Mouse (Mus musculus) liver, embryonic 16.5 days (tissue): ENCODE measurements around the gene Trappc3. TPM values are rescaled to one million over a fixed set of nuclear protein-coding genes. Genes with fewer than 3 reads are reported as not detected.

Experiments
- ATAC-seq: fragments of 200-750 bp; cut with Nextera tagmentation; 2 replicates; pipeline ENCODE4 v1.8.0; 2017; ENCODE audit warnings: low read depth, mild to moderate bottlenecking, moderate number of reproducible peaks, moderate library complexity
- H3K27ac ChIP-seq: fragments of 300-500 bp; sonication (generic); 2 replicates; pipeline ENCODE4 v1.5.1; 2014; ENCODE audit warnings: mild to moderate bottlenecking, low read length
- H3K27me3 ChIP-seq: fragments of 300-500 bp; sonication (generic); 2 replicates; pipeline ENCODE4 v1.6.1; 2014; ENCODE audit warnings: low read depth, low read length, mixed read lengths; ENCODE audit not compliant: control insufficient read depth, insufficient read depth
- H3K36me3 ChIP-seq: fragments of 300-500 bp; sonication (generic); 2 replicates; pipeline ENCODE4 v1.6.1; 2014; ENCODE audit warnings: mild to moderate bottlenecking; ENCODE audit not compliant: control insufficient read depth, insufficient read depth
- H3K4me1 ChIP-seq: fragments of 300-500 bp; sonication (generic); 2 replicates; pipeline ENCODE4 v1.6.1; 2014; ENCODE audit warnings: low read depth, low read length, mixed read lengths; ENCODE audit not compliant: control insufficient read depth
- H3K4me2 ChIP-seq: fragments of 300-500 bp; sonication (generic); 2 replicates; pipeline ENCODE4 v1.6.1; 2014; ENCODE audit warnings: low read depth, low read length, mixed read lengths
- H3K4me3 ChIP-seq: fragments of 300-500 bp; sonication (generic); 2 replicates; pipeline ENCODE4 v1.5.1; 2014; ENCODE audit warnings: low read depth, mild to moderate bottlenecking, low read length
- H3K9ac ChIP-seq: fragments of 300-500 bp; sonication (generic); 2 replicates; pipeline ENCODE4 v1.6.1; 2014; ENCODE audit warnings: low read depth, low read length
- H3K9me3 ChIP-seq: fragments of 300-500 bp; sonication (generic); replicated peaks from 2 replicates; pipeline ENCODE4 v1.6.1; 2016; ENCODE audit warnings: low read length; ENCODE audit not compliant: control insufficient read depth
- WGBS: fragments of 180-500 bp; shearing (Covaris S2); extraction: QIAGEN DNeasy Blood & Tissue Kit; methylation state at CpG from one replicate; pipeline ENCODE4 v1.1.7; 2014; ENCODE audit not compliant: insufficient replicate concordance; 5-methylcytosine and 5-hydroxymethylcytosine counted together
- polyA plus RNA-seq: library from polyadenylated mRNA; unstranded; fragments of >200 nt; fragmentation: Nextera tagmentation; extraction: Ambion mirVana; gene quantifications from 2 replicates; pipeline ENCODE4 v1.2.1, GENCODE M21; 2015

Trappc3 gene
- polyA plus RNA-seq, 1 experiment from 2014 or later: 29.3 TPM

DNA sequence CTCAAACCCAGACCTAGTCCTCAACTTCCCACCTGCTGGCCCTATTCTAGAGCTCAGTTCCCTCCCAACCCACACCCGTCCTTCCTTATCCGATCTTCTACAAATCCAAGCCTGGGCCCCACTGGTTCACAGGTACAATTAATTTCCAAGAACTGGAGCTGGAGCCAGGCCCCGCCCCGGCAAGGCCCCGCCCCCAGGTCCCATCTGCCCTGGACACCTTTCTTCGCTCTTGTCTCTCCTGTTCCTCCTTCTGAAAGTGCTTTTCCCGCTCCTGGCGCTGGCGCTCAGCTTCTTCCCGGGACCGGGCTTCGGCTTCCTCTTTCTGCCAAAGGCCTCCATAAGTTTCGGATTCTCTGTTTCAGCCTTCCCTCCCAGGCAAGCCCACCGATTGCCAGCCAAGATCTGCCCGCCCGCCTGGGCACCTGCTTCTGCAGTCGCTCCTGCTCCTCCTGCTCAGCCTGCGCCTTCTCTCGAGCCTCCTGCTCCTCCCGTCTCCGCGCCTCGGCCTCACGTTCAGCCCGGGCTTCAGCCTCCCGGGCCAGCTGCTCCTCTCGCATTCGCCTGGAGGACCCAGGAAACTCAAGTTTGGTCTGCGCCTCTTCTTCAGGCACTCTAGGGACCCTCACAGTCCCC lies 28.3 kb upstream of the Trappc3 start:
- Histone ChIP-seq H3K27me3 (no peaks in the 10 kb centered on the region), H3K4me3 (no peak overlapping the region), H3K36me3 (peaks cover 14% of the 10 kb centered on the region), H3K27ac (no peak overlapping the region), H3K9ac (no peak overlapping the region), H3K4me1 (no peaks in the 10 kb centered on the region), H3K9me3 (no peaks in the 10 kb centered on the region), H3K4me2 (no peak overlapping the region)
- 84% methylated on average over 29 of the region's 29 CpGs for WGBS
- ATAC-seq: no peak

DNA sequence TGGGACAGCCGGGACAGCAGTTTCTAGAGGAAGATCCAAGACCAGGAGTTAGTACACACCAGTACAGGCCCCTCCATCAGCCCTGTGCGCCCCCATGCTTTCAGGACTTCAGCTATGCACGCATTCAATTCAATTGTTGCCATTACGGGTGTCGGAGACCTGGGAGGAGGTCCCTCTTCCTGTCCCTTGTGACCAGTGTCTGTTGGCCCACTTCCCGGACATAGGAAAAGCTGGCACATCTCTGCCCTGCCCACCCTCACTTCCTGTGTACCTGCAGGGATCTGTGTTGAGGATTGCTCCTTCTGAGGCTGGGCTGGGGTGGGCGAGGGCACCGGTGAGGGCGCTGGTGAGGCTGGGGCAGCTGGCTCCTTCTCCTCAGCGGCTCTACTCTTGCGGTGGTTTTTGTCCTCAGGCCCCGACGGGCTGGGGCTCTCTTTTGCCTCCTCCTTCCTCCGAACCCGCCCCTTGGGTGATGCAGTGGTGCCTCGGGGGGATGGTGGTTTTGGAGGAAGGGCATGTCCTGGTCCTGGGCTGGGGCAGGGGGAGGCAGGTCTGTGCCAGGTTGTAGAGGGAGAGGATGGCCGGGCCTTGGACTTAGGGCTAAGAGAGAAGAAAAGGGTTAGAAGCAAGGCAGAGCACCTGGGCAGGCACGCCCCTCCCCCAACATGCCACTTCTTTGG lies 27.5 kb upstream of the Trappc3 start:
- 77% methylated on average over 18 of the region's 18 CpGs for WGBS
- ATAC-seq: no peak

DNA sequence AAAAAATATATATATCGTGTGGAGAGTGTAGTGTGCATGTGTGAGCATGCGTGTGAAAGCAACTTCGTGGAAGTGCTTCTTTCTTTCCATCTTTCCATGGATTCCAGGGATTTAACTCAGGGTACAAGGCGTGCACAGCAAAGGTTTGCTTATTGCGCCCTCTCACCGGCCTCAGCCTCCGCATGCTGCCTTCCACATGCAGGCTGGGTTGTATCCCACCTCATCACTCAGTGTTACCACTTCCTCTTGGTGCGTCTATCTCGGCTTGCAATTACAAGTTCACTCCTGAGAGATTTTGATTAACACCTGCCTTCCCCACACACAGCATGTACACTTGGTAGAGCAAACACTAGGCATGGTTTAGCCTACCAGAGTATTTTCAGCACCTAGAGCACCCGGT lies 26.9 kb upstream of the Trappc3 start:
- no peaks in the 10 kb centered on the region for H3K27me3 ChIP-seq
- no peak for ATAC-seq
- no peak overlapping the region for H3K9ac ChIP-seq
- H3K4me1 ChIP-seq: no peaks in the 10 kb centered on the region
- peaks cover 14% of the 10 kb centered on the region for H3K36me3 ChIP-seq
- H3K4me3 ChIP-seq: no peak overlapping the region
- H3K4me2 ChIP-seq: no peak overlapping the region
- WGBS: 49% methylated on average over 10 of the region's 10 CpGs
- no peak overlapping the region for H3K27ac ChIP-seq
- H3K9me3 ChIP-seq: no peaks in the 10 kb centered on the region

More for the DNA sequence above, 27.5 kb upstream of the Trappc3 start:
- H3K4me1 ChIP-seq: no peaks in the 10 kb centered on the region
- H3K27me3 ChIP-seq: no peaks in the 10 kb centered on the region
- H3K9me3 ChIP-seq: no peaks in the 10 kb centered on the region
- H3K4me2 ChIP-seq: no peak overlapping the region
- peaks cover 14% of the 10 kb centered on the region for H3K36me3 ChIP-seq
- no peak overlapping the region for H3K4me3 ChIP-seq
- no peak overlapping the region for H3K9ac ChIP-seq
- no peak overlapping the region for H3K27ac ChIP-seq

DNA sequence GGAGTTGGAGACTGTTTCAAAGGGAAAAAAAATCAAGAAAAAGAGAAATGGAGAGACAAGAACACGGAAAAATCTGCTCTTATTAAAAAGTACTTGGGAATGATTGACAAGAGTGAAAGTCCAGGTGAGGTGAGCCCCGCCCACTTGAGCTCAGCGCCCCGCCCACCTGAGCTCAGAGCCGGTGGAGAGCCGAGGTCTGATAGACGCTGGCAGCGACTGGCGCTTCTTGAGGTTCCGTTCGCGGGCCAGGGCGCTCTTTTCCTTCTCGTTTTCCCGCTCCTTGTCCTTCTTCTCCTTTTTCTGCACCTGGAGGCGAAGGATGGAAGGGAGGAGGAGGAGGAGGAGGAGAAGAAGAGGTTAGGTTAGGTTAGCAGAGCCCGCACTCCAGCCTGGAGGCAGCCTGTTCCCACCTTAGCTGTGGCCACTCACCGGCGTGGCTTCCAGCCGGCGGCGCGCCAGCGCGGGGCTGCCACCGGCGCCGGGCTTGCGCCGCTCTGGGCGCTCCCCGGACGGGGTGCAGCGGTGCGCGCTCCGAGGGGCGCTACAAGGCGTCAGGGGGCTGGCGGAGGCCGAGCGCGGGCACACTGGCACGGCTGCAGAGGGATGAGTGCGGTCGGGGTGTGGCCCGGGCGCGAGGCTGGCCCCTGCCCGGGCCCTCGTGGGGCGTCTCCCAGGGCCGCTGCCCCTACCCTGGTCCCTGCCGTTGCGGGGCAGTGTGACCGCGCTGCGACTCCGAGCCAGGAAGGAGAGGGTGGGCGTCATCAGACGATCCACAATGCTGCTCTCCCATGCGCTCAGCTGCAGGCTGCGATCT lies 25.5 kb upstream of the Trappc3 start:
- WGBS: 82% methylated on average over 57 of the region's 63 CpGs
- no peaks in the 10 kb centered on the region for H3K4me1 ChIP-seq
- H3K9ac ChIP-seq: no peak overlapping the region
- H3K9me3 ChIP-seq: no peaks in the 10 kb centered on the region
- H3K4me2 ChIP-seq: no peak overlapping the region
- peaks cover 14% of the 10 kb centered on the region for H3K36me3 ChIP-seq
- no peak for ATAC-seq
- H3K27me3 ChIP-seq: no peaks in the 10 kb centered on the region
- H3K4me3 ChIP-seq: no peak overlapping the region
- H3K27ac ChIP-seq: no peak overlapping the region

DNA sequence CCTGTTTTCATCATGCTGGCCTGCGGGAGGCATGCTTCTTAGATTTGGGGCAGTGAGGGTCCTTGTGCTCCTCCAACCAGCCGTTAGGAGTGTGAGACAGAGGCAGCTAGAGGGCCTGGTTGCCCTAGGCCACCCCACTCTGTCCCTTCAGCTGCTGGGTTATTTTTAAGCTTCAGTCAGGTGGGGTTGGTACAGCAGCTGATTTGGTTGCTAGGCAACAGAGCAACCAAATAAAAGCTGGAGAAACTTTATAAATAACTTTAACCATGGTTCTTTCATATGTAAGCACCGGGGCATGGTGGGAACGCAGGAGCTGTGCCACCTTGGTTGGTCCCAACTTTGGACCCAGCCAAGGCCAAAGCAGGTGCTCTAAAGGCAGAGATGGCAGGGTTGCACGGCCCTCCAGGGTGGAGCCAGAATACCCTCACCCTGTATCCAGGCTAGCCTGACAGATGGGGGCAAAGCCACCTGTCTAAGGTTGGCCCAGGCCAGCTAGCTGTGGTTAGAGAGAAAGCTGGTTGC lies 24.3 kb upstream of the Trappc3 start:
- H3K4me2 ChIP-seq: no peak overlapping the region
- H3K9me3 ChIP-seq: no peaks in the 10 kb centered on the region
- peaks cover 7% of the 10 kb centered on the region for H3K36me3 ChIP-seq
- WGBS: 58% methylated on average over 5 of the region's 5 CpGs
- no peak overlapping the region for H3K4me3 ChIP-seq
- H3K27me3 ChIP-seq: no peaks in the 10 kb centered on the region
- H3K4me1 ChIP-seq: no peaks in the 10 kb centered on the region
- no peak for ATAC-seq
- no peak overlapping the region for H3K9ac ChIP-seq
- H3K27ac ChIP-seq: no peak overlapping the region

DNA sequence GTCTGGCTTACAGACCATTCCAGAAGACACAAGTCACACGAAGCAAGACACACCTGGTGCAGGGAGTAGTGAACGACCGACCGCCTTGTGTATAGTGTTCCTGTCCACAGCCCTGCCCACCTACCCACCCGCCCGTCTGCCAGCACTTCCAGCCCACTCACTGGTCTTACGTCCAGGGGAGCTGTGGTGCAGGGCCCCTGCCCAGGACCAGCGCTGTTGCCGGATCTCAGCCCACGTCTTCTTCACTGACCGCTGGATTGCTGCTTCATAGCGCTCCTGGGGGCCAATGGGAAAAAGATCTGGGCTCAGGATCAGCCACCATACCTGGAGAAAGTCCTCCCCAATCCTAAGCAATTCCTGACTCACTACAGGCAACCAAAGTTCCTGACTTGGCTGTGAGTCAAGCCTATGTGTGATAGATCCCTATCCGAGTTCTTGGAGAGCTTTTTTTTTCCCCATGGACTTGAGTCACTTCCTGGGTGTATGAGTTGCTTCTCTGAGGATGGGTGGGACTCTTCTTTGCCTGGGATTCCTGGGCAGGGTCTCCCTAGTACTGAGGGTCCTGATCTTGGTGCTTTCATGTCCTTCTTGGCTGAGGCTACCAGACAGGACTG lies 22.2 kb upstream of the Trappc3 start:
- Histone ChIP-seq H3K9ac (no peak overlapping the region), H3K4me3 (no peak overlapping the region), H3K36me3 (no peaks in the 10 kb centered on the region; the same call in 1 of the 2 replicates), H3K4me1 (no peaks in the 10 kb centered on the region), H3K27ac (no peak overlapping the region), H3K9me3 (no peaks in the 10 kb centered on the region), H3K4me2 (no peak overlapping the region), H3K27me3 (no peaks in the 10 kb centered on the region)
- 77% methylated on average over 13 of the region's 13 CpGs for WGBS
- ATAC-seq: no peak

DNA sequence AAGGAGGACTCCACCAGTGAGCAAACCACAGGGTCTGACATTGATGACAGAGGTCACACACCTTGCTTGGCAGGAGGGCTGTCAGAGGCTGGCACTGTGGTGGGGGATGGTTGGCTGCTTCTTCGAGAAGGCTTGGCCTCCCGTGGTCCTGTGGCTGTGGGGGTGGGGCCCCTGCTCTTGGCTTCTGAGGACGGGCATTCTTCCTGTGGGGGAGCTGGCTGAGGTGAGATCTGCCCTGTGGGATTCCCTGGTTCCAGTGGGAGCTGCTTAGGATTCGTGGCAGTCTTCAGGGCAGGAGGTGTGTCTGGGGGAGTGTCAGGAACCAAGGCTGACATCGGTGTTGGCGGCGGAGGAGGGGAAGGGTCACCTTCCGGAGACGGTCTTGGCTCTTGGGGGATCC lies 20.2 kb upstream of the Trappc3 start:
- Histone ChIP-seq H3K9me3 (no peaks in the 10 kb centered on the region), H3K27ac (no peak overlapping the region), H3K36me3 (no peaks in the 10 kb centered on the region), H3K9ac (no peak overlapping the region), H3K4me2 (no peak overlapping the region), H3K4me3 (no peak overlapping the region), H3K4me1 (no peaks in the 10 kb centered on the region), H3K27me3 (no peaks in the 10 kb centered on the region)
- ATAC-seq: no peak
- WGBS: 61% methylated on average over 9 of the region's 9 CpGs

DNA sequence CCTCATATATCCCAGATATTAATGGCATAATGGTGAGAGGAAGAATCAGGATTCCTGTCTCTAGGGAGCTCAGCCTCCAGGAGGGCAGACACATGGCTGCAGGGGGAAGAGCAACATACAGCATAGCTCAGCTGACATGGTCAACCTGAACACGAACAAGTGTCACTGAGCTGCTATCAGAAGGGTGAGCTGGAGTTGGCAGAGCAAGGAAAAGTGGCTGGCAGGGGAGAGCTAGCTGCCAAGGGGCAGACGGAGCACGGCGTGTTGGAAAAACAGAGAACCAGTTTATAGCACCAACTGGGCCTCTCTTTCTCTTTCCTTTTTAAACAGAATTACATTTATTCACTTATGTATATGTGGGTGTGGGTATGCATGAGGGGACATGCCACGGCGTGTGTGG lies 19.6 kb upstream of the Trappc3 start:
- Histone ChIP-seq H3K4me2 (no peak overlapping the region), H3K27me3 (no peaks in the 10 kb centered on the region), H3K36me3 (no peaks in the 10 kb centered on the region), H3K9ac (no peak overlapping the region), H3K4me3 (no peak overlapping the region), H3K9me3 (no peaks in the 10 kb centered on the region), H3K4me1 (no peaks in the 10 kb centered on the region), H3K27ac (no peak overlapping the region)
- 75% methylated on average over 6 of the region's 6 CpGs for WGBS
- no peak for ATAC-seq
